Mouse (Mus musculus): Measurements from ENCODE around the gene Mrpl18. TPM values are rescaled to one million over a fixed set of nuclear protein-coding genes. Genes with fewer than 3 reads are reported as not detected.
A peak's percentile ranks its signal among the peaks of the same experiment; 100 is the strongest.
"Not testable (repeated sequence)": the region's sequence is repeated elsewhere in the genome, so short reads cannot be mapped to it uniquely, and the experiment has no call there.

Mrpl18 gene
- total and polyA plus RNA-seq, 3 experiments = 202 to 257 TPM; not detected in 1

DNA sequence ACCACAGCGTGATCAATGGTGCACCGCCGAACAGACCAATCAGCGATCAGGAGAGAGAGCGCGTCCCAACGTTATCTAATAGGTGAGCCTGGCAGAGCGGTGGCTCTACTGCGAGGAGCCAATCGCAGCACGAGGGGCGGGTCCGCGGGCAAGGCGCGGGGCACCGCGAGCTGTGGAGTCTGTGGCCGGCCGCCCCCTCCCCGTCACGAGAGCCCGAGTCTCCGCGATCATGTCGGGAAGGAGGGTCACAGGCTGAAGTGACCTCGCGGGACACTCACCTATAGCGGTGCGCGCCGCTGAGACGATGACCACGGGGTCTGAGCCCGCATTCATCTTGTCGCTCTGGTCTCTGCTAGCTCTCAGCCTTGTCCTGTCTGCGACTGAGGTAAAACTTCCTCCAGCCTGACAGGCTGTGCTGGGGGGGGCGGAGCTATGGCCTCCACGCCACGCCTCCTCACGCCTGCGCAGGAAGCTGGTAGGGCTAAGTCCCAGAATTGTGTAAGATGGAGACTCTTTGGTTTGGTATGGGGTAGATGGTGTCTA, 44.3 kb upstream of the Mrpl18 start, which contains the start of gene Acat2 (continued):
- TF ChIP-seq ETS1 (IDR thresholded peaks at IDR 0.05; ENCODE audit: low read depth, low read length) (no peak), MEF2A (IDR thresholded peaks at IDR 0.05; ENCODE audit: extremely low read depth, insufficient replicate concordance, low read depth, low read length, poor library complexity, severe bottlenecking) (no peak), TBP (IDR thresholded peaks at IDR 0.05; ENCODE audit: low read depth, low read length) (peak; percentile 83), RAD21 (IDR thresholded peaks at IDR 0.05; ENCODE audit: low read depth, low read length) (no peak), MYB (IDR thresholded peaks at IDR 0.05; ENCODE audit: low read depth, low read length) (no peak), ZNF384 (IDR thresholded peaks at IDR 0.05; ENCODE audit: low read depth, low read length) (no peak), KAT2A (conservative IDR thresholded peaks at IDR 0.05; ENCODE audit: low read depth, low read length) (no peak; the same call in 1 of the 2 replicates), ZC3H11A (IDR thresholded peaks at IDR 0.05; ENCODE audit: low read depth, low read length) (no peak), USF2 (IDR thresholded peaks at IDR 0.05; ENCODE audit: borderline replicate concordance in 1 of 2, insufficient read depth in 1 of 2, low read depth in 1 of 2, low read length in 2 of 2) (no peak), MYC (IDR thresholded peaks at IDR 0.05; ENCODE audit: low read depth, low read length) (no peak), CTCF (IDR thresholded peaks at IDR 0.05 in 2 of 3, conservative IDR thresholded peaks at IDR 0.05 in 1 of 3; ENCODE audit: control insufficient read depth in 1 of 3, insufficient read depth in 1 of 3, low read depth in 2 of 3, low read length in 3 of 3, poor library complexity in 1 of 3, severe bottlenecking in 1 of 3) (no peak), POLR2A (IDR thresholded peaks at IDR 0.05; ENCODE audit: control insufficient read depth in 1 of 2, insufficient read depth in 1 of 2, low read depth in 1 of 2, low read length in 2 of 2, poor library complexity in 1 of 2) (peak; percentile 92 to 98; a peak in 3 of 4 replicates), POLR2AphosphoS5 (IDR thresholded peaks at IDR 0.05; ENCODE audit: borderline replicate concordance, low read depth, low read length) (peak; percentile 41; the same call in 1 of the 2 replicates), SIN3A (IDR thresholded peaks at IDR 0.05; ENCODE audit: low read length) (peak; percentile 89), E2F4 (IDR thresholded peaks at IDR 0.05; ENCODE audit: borderline replicate concordance, low read depth, low read length) (no peak), TAL1 (IDR thresholded peaks at IDR 0.05; ENCODE audit: low read length) (no peak), CHD2 (IDR thresholded peaks at IDR 0.05; ENCODE audit: low read length) (no peak), MAFK (IDR thresholded peaks at IDR 0.05; ENCODE audit: borderline replicate concordance, low read depth, low read length) (no peak), MXI1 (IDR thresholded peaks at IDR 0.05; ENCODE audit: low read depth, low read length) (peak; percentile 70)

DNA sequence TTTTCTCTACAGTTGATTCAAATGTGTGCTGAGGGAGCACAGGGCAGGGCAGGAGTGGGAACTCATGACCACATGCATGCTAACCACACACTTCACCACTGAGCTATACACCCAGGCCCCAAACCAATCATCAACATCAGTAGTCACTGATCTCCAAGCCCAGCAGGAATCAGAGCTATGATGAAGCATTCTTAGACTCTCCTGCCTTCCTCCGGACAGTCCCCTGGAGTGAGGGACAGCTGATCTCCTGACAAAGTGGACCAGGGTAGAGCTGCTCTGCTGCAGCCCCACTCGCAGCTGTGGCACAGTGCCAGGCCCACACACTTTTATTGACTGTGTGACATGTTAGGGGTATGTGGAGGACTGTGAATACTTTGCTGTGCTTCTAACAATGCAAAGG, 43.2 kb upstream of the Mrpl18 start:
- H3K4me3 ChIP-seq (ENCODE audit: control insufficient read depth in 1 of 2, insufficient read depth in 1 of 2, low read depth in 2 of 2, low read length in 2 of 2); H3K27me3 ChIP-seq (ENCODE audit: control insufficient read depth in 1 of 2, insufficient read depth in 2 of 2, low read length in 2 of 2); H3K27ac ChIP-seq (ENCODE audit: control insufficient read depth, low read depth, low read length); H3K36me3 ChIP-seq (ENCODE audit: control insufficient read depth in 1 of 2, insufficient read depth in 2 of 2, low read length in 2 of 2); H3K9ac ChIP-seq (ENCODE audit: control insufficient read depth, low read depth, low read length, poor library complexity, severe bottlenecking); DNase-seq (ENCODE audit: low read depth, low spot score); H3K79me2 ChIP-seq (ENCODE audit: control insufficient read depth, insufficient read depth, low read length, poor library complexity); H3K9me3 ChIP-seq (replicated peaks; ENCODE audit: insufficient read depth, low read length): not testable (repeated sequence)
- H3K4me1 ChIP-seq (ENCODE audit: control insufficient read depth in 1 of 2, insufficient read depth in 2 of 2, low read length in 2 of 2) = peaks cover 0 to 11% of the 10 kb centered on the region in 2 experiments; a peak in 2 of 4 replicates

All from MEL (cell line).